Mouse (Mus musculus) G1E (cell line): ENCODE results near the gene Unc5cl.

Source experiments
- CTCF ChIP-seq: IDR thresholded peaks from 2 replicates; pipeline ENCODE4 v1.5.1; 2012; ENCODE audit warnings: low read depth, low read length, inconsistent platforms, mixed read lengths
- GATA1 ChIP-seq: IDR thresholded peaks from 2 replicates; pipeline ENCODE4 v1.6.1; 2012; ENCODE audit warnings: borderline replicate concordance, low read length, inconsistent platforms, mixed read lengths
- POLR2AphosphoS5 ChIP-seq: IDR thresholded peaks from 2 replicates; pipeline ENCODE4 v1.6.1; 2012; ENCODE audit warnings: low read depth, low read length, inconsistent platforms; ENCODE audit not compliant: insufficient replicate concordance
- TAL1 ChIP-seq: conservative IDR thresholded peaks from 2 replicates; pipeline ENCODE4 v1.6.1; 2012; ENCODE audit warnings: low read depth, low read length, inconsistent platforms, mixed read lengths

DNA sequence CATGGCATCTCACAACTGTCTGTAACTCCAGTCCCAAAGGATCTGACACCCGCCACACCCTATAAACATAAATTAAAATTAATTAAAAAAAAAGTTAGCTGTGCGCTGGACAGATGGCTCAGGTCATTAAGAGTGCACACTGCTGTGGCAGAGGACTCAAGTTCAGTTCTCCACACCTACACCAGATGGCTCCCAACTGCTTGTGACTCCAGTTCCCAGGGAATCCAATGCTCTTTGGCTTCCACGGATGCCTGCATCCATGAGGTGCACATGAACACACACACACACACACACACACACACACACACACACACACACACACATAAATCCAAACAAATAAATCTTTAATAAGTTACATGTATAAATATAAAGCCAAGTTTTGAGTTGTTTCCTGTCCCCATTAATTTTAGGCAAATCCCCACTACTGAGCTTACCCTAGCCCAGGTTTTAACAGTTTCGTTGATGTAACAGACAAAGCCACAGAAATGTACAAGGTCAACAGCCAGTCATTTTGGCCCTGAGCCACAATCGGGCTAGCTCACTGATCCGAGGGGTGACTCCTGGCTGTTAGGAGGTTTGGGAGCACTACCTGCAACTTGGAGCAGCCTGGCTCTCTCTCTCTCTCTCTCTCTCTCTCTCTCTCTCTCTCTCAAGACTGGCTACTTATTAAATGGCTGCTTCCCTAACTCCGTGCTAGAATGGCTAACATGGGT lies 11.8 kb upstream of the Unc5cl start:
- no peak for TF ChIP-seq GATA1
- no peak for TF ChIP-seq CTCF
- TF ChIP-seq POLR2AphosphoS5, result no peak; the same call in 1 of the 2 replicates
- TF ChIP-seq TAL1, result no peak
